Mouse (Mus musculus): ENCODE results near the gene Reln. TPM values are rescaled to one million over a fixed set of nuclear protein-coding genes. Genes with fewer than 3 reads are reported as not detected.

The Reln gene
- polyA plus RNA-seq, 1 experiment from 2014 or later: 45.8 TPM

GRCm38 (mm10) chr5:22330802-22331201, 13.7 kb downstream of the Reln start:
- Histone ChIP-seq H3K4me3 (no peak overlapping the region), H3K4me1 (replicated peaks) (peaks cover 12% of the 10 kb centered on the region), H3K4me2 (no peak overlapping the region), H3K27me3 (no peaks in the 10 kb centered on the region), H3K36me3 (no peaks in the 10 kb centered on the region), H3K9ac (no peak overlapping the region), H3K27ac (replicated peaks) (no peak overlapping the region), H3K9me3 (peaks cover 6% of the 10 kb centered on the region; the same call in 1 of the 2 replicates)
- peak; percentile 53 for ATAC-seq (ENCODE audit: low read depth)
- 46% methylated on average over 5 of the region's 5 CpGs for WGBS

- Histone ChIP-seq H3K27me3 (no peaks in the 10 kb centered on the region), H3K9ac (no peak overlapping the region), H3K27ac (replicated peaks) (no peak overlapping the region), H3K4me3 (no peak overlapping the region), H3K4me2 (no peak overlapping the region), H3K36me3 (no peaks in the 10 kb centered on the region), H3K9me3 (peaks cover 4% of the 10 kb centered on the region; the same call in 1 of the 2 replicates), H3K4me1 (replicated peaks) (peaks cover 15% of the 10 kb centered on the region)
- no peak for ATAC-seq (ENCODE audit: low read depth)
- 90% methylated on average over 8 of the region's 8 CpGs for WGBS
Observed at GRCm38 (mm10) chr5:22328431-22329359, 15.8 kb downstream of the Reln start.

- H3K36me3 ChIP-seq: no peaks in the 10 kb centered on the region
- no peaks in the 10 kb centered on the region for H3K9me3 ChIP-seq
- no peak overlapping the region for H3K27ac ChIP-seq (replicated peaks)
- peaks cover 15% of the 10 kb centered on the region for H3K4me1 ChIP-seq (replicated peaks)
- no peak for ATAC-seq (ENCODE audit: low read depth)
- no peak overlapping the region for H3K9ac ChIP-seq
- no peak overlapping the region for H3K4me3 ChIP-seq
- 86% methylated on average over 3 of the region's 3 CpGs for WGBS
- H3K27me3 ChIP-seq: no peaks in the 10 kb centered on the region
- H3K4me2 ChIP-seq: no peak overlapping the region
Observed at GRCm38 (mm10) chr5:22327170-22327569, 17.3 kb downstream of the Reln start.

GRCm38 (mm10) chr5:22323801-22324200, 20.7 kb downstream of the Reln start:
- no peaks in the 10 kb centered on the region for H3K9me3 ChIP-seq
- no peaks in the 10 kb centered on the region for H3K36me3 ChIP-seq
- WGBS: 84% methylated on average over 1 of the region's 1 CpGs
- ATAC-seq (ENCODE audit: low read depth): no peak
- no peak overlapping the region for H3K4me3 ChIP-seq
- H3K27ac ChIP-seq (replicated peaks): no peak overlapping the region
- peaks cover 7% of the 10 kb centered on the region; the same call in 1 of the 2 replicates for H3K4me1 ChIP-seq (replicated peaks)
- no peak overlapping the region for H3K9ac ChIP-seq
- no peak overlapping the region for H3K4me2 ChIP-seq
- no peaks in the 10 kb centered on the region for H3K27me3 ChIP-seq

GRCm38 (mm10) chr5:22317807-22318206, 26.7 kb downstream of the Reln start:
- no peaks in the 10 kb centered on the region for H3K9me3 ChIP-seq
- ATAC-seq (ENCODE audit: low read depth): no peak
- no peak overlapping the region for H3K4me2 ChIP-seq

GRCm38 (mm10) chr5:22316471-22316870, 28.0 kb downstream of the Reln start:
- Histone ChIP-seq H3K36me3 (no peaks in the 10 kb centered on the region), H3K4me2 (no peak overlapping the region), H3K9me3 (no peaks in the 10 kb centered on the region), H3K4me1 (replicated peaks) (no peaks in the 10 kb centered on the region), H3K27me3 (no peaks in the 10 kb centered on the region), H3K9ac (no peak overlapping the region), H3K27ac (replicated peaks) (no peak overlapping the region), H3K4me3 (no peak overlapping the region)
- no peak for ATAC-seq (ENCODE audit: low read depth)
- 95% methylated on average over 7 of the region's 7 CpGs for WGBS

More at GRCm38 (mm10) chr5:22317807-22318206, 26.7 kb downstream of the Reln start:
- WGBS: 88% methylated on average over 1 of the region's 1 CpGs
- Histone ChIP-seq H3K4me3 (no peak overlapping the region), H3K36me3 (no peaks in the 10 kb centered on the region), H3K27ac (replicated peaks) (no peak overlapping the region), H3K9ac (no peak overlapping the region), H3K4me1 (replicated peaks) (no peaks in the 10 kb centered on the region), H3K27me3 (no peaks in the 10 kb centered on the region)

GRCm38 (mm10) chr5:22315990-22316389, 28.5 kb downstream of the Reln start:
- H3K27ac ChIP-seq (replicated peaks): no peak overlapping the region
- no peak overlapping the region for H3K9ac ChIP-seq
- no peak overlapping the region for H3K4me3 ChIP-seq
- no peak overlapping the region for H3K4me2 ChIP-seq
- no peaks in the 10 kb centered on the region for H3K4me1 ChIP-seq (replicated peaks)
- 84% methylated on average over 2 of the region's 2 CpGs for WGBS
- H3K36me3 ChIP-seq: no peaks in the 10 kb centered on the region
- no peaks in the 10 kb centered on the region for H3K27me3 ChIP-seq
- no peaks in the 10 kb centered on the region for H3K9me3 ChIP-seq
- no peak for ATAC-seq (ENCODE audit: low read depth)

GRCm38 (mm10) chr5:22312995-22313394, 31.5 kb downstream of the Reln start:
- H3K9ac ChIP-seq: no peak overlapping the region
- ATAC-seq (ENCODE audit: low read depth): no peak
- H3K4me3 ChIP-seq: no peak overlapping the region
- no peak overlapping the region for H3K27ac ChIP-seq (replicated peaks)
- no peaks in the 10 kb centered on the region for H3K27me3 ChIP-seq
- no peaks in the 10 kb centered on the region for H3K9me3 ChIP-seq
- no peak overlapping the region for H3K4me2 ChIP-seq
- 78% methylated on average over 10 of the region's 10 CpGs for WGBS
- H3K4me1 ChIP-seq (replicated peaks): 0 out of 2 replicates have a peak, but pooled peaks cover 5% of the 10 kb centered on the region
- no peaks in the 10 kb centered on the region for H3K36me3 ChIP-seq

GRCm38 (mm10) chr5:22311046-22311445, 33.5 kb downstream of the Reln start:
- H3K27ac ChIP-seq (replicated peaks): no peak overlapping the region
- no peak overlapping the region for H3K9ac ChIP-seq
- no peaks in the 10 kb centered on the region for H3K9me3 ChIP-seq
- H3K27me3 ChIP-seq: no peaks in the 10 kb centered on the region
- H3K4me3 ChIP-seq: no peak overlapping the region
- no peak for ATAC-seq (ENCODE audit: low read depth)
- no peaks in the 10 kb centered on the region for H3K36me3 ChIP-seq
- H3K4me2 ChIP-seq: no peak overlapping the region
- 0 out of 2 replicates have a peak, but pooled peaks cover 5% of the 10 kb centered on the region for H3K4me1 ChIP-seq (replicated peaks)
- WGBS: 90% methylated on average over 4 of the region's 4 CpGs

GRCm38 (mm10) chr5:22309001-22309400, 35.5 kb downstream of the Reln start:
- WGBS: 30% methylated on average over 2 of the region's 2 CpGs
- Histone ChIP-seq H3K4me2 (no peak overlapping the region), H3K27ac (replicated peaks) (no peak overlapping the region), H3K9me3 (no peaks in the 10 kb centered on the region), H3K27me3 (no peaks in the 10 kb centered on the region), H3K4me3 (no peak overlapping the region), H3K36me3 (no peaks in the 10 kb centered on the region), H3K4me1 (replicated peaks) (0 out of 2 replicates have a peak, but pooled peaks cover 5% of the 10 kb centered on the region), H3K9ac (no peak overlapping the region)
- ATAC-seq (ENCODE audit: low read depth): no peak

- no peak for ATAC-seq (ENCODE audit: low read depth)
- H3K4me1 ChIP-seq (replicated peaks): peaks cover 10% of the 10 kb centered on the region
- 75% methylated on average over 4 of the region's 4 CpGs for whole genome bisulfite sequencing
Observed at GRCm38 (mm10) chr5:22307853-22308252, 36.6 kb downstream of the Reln start.

GRCm38 (mm10) chr5:22307072-22307471, 37.4 kb downstream of the Reln start:
- no peak for ATAC-seq (ENCODE audit: low read depth)
- no peak overlapping the region for H3K9ac ChIP-seq

More at GRCm38 (mm10) chr5:22307853-22308252, 36.6 kb downstream of the Reln start:
- H3K27ac ChIP-seq (replicated peaks): no peak overlapping the region
- no peaks in the 10 kb centered on the region for H3K36me3 ChIP-seq
- no peaks in the 10 kb centered on the region for H3K9me3 ChIP-seq
- H3K9ac ChIP-seq: no peak overlapping the region
- H3K4me2 ChIP-seq: no peak overlapping the region
- H3K27me3 ChIP-seq: no peaks in the 10 kb centered on the region
- H3K4me3 ChIP-seq: no peak overlapping the region

More at GRCm38 (mm10) chr5:22307072-22307471, 37.4 kb downstream of the Reln start:
- Histone ChIP-seq H3K27me3 (no peaks in the 10 kb centered on the region), H3K36me3 (no peaks in the 10 kb centered on the region), H3K9me3 (no peaks in the 10 kb centered on the region), H3K27ac (replicated peaks) (no peak overlapping the region), H3K4me1 (replicated peaks) (peaks cover 10% of the 10 kb centered on the region), H3K4me3 (no peak overlapping the region), H3K4me2 (no peak overlapping the region)
- 85% methylated on average over 3 of the region's 3 CpGs for WGBS

Measured in neural tube, embryonic 13.5 days (tissue).